Mouse (Mus musculus) spleen, adult 2 months (tissue): Measurements from ENCODE around the gene Macrod2.

Source experiments
- CTCF ChIP-seq: fragments of 200-500 bp; IDR thresholded peaks from 2 replicates; pipeline ENCODE4 v1.5.1; 2011; ENCODE audit warnings: mild to moderate bottlenecking, inconsistent platforms; ENCODE audit not compliant: insufficient read depth, insufficient read length, insufficient replicate concordance; ENCODE audit errors: extremely low read depth
- POLR2A ChIP-seq: fragments of 200-500 bp; IDR thresholded peaks from 2 replicates; pipeline ENCODE4 v1.6.1; 2011; ENCODE audit warnings: low read depth, low read length, inconsistent platforms

DNA sequence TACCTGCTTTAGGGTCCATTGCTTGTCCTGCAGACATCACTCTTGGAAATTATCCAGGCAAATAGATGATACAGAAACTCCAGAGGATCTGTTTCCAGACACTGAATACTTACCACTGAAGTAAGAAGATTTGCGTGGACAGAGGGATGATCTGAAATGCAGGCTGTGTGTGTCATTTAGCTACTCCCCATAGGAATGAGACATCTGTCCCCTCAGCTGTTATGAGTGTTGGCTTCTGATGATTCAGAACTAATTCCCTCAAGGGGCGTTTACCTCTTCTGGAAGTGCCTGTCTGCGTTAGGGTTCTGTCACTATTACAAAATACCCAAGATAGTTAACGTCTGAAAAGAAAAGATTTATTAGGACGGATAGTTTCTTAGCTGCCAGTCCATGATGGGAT, 576.7 kb downstream of the Macrod2 start:
- TF ChIP-seq POLR2A, result no peak
- no peak for TF ChIP-seq CTCF
